Mouse (Mus musculus) forebrain, embryonic 11.5 days (tissue): ENCODE results near the gene Gm10447. TPM values are rescaled to one million over a fixed set of nuclear protein-coding genes. Genes with fewer than 3 reads are reported as not detected.

ENCODE experiments used
- ATAC-seq: fragments of 200-750 bp; cut with Nextera tagmentation; replicated peaks from 2 replicates; pipeline ENCODE4 v1.8.0; 2017; ENCODE audit warnings: moderate TSS enrichment; ENCODE audit not compliant: low FRiP score
- DNase-seq: peaks from one replicate; pipeline ENCODE4 v3.0.0-alpha.2; 2017; ENCODE audit warnings: low spot score
- H3K27ac ChIP-seq: fragments of 300-500 bp; sonication (generic); 2 replicates; pipeline ENCODE4 v1.5.1; 2014; ENCODE audit warnings: low read depth, low read length
- H3K27me3 ChIP-seq: fragments of 300-500 bp; sonication (generic); 2 replicates; pipeline ENCODE4 v1.6.1; 2014; ENCODE audit warnings: mild to moderate bottlenecking, low read length, mixed read lengths; ENCODE audit not compliant: control insufficient read depth, insufficient read depth
- H3K36me3 ChIP-seq: fragments of 300-500 bp; sonication (generic); 2 replicates; pipeline ENCODE4 v1.6.1; 2014; ENCODE audit warnings: mild to moderate bottlenecking, low read length, moderate library complexity, mixed read lengths; ENCODE audit not compliant: control insufficient read depth, insufficient read depth
- H3K4me1 ChIP-seq: fragments of 300-500 bp; sonication (generic); replicated peaks from 2 replicates; pipeline ENCODE4 v1.6.1; 2014; ENCODE audit warnings: low read length, mixed read lengths; ENCODE audit not compliant: control insufficient read depth, insufficient read depth
- H3K4me2 ChIP-seq: fragments of 300-500 bp; sonication (generic); 2 replicates; pipeline ENCODE4 v1.6.1; 2014; ENCODE audit warnings: low read depth, mild to moderate bottlenecking, low read length, moderate library complexity, mixed read lengths; ENCODE audit not compliant: severe bottlenecking
- H3K4me3 ChIP-seq: fragments of 300-500 bp; sonication (generic); 2 replicates; pipeline ENCODE4 v1.5.1; 2014; ENCODE audit warnings: low read depth, low read length
- H3K9ac ChIP-seq: fragments of 300-500 bp; sonication (generic); 2 replicates; pipeline ENCODE4 v1.6.1; 2014; ENCODE audit warnings: low read length
- H3K9me3 ChIP-seq: fragments of 300-500 bp; sonication (generic); 2 replicates; pipeline ENCODE4 v1.6.1; 2016; ENCODE audit warnings: low read length, mixed read lengths; ENCODE audit not compliant: control insufficient read depth
- WGBS: fragments of 180-500 bp; shearing (Covaris S2); extraction: QIAGEN DNeasy Blood & Tissue Kit; methylation state at CpG from one replicate; pipeline ENCODE4 v1.1.7; 2014; 5-methylcytosine and 5-hydroxymethylcytosine counted together
- polyA plus RNA-seq: library from polyadenylated mRNA; unstranded; fragments of >200 nt; fragmentation: Nextera tagmentation; extraction: Ambion mirVana; gene quantifications from 2 replicates; pipeline ENCODE4 v1.2.1, GENCODE M21; 2014

The Gm10447 gene
- polyA plus RNA-seq, 1 experiment from 2014 or later: not detected

DNA sequence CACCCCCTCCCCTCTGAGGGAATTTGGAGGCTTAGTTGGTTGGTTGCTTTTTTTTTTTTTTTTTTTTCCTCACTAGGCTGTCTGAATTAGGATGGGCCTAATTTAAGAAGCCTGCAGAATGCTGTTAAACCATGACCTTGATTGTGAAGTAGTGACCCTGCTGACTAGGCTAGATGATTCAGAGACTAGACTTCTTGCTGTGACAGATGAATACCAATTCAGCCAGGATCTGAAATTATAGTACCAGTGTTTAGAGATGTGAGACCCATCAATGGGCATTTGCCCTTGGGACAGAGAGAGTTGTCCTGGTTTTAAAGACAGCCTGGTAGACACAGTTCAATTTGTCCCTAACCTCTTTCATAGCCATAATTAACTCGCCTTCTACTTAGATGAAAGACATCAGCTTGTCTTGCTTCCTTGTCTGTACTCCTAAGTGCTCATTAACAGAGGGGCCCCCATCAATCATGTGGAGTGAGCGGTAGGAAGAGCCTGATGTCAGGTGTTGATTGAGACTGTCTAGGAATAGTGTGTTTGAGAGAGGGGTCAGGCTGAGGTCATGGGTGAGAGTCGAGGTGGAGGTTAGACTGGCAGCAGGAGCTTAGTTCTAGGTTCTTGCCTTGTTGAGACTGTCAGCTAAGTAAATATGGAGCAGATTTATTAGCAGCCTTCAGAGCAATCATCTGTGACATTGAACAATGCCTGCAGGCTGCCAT, 36.5 kb upstream of the Gm10447 start:
- no peaks in the 10 kb centered on the region for H3K36me3 ChIP-seq
- WGBS: 13% methylated on average over 3 of the region's 3 CpGs
- H3K9me3 ChIP-seq: no peaks in the 10 kb centered on the region
- peak; percentile 62 for DNase-seq
- peaks cover 10% of the 10 kb centered on the region; the same call in 1 of the 2 replicates for H3K4me1 ChIP-seq
- no peak overlapping the region for H3K4me3 ChIP-seq
- H3K9ac ChIP-seq: no peak overlapping the region
- no peak overlapping the region for H3K27ac ChIP-seq
- no peaks in the 10 kb centered on the region for H3K27me3 ChIP-seq
- no peak overlapping the region for H3K4me2 ChIP-seq
- peak; percentile 59 for ATAC-seq

DNA sequence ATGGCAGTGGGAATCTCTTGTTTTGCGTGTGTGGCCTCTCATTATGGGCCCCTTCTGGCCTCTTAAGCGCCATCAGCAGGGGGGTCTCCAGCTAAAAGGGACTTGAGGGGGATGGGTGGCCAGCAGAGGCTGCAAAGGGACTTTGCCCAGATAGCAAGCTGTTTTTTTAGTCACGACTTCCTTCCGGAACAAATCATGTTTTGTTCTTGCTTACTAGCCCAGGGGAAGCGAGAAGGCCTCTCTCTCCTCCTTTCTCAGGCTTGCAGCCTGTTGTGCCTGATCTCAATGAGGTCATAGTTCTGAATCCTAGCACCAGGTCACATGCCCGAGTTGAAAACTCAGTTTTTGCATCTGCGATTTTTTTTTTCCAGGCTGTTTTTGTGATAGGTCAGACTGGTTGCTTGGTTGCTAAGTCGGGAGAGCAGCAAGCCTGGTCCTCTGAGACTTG, 35.1 kb upstream of the Gm10447 start:
- Histone ChIP-seq H3K9ac (no peak overlapping the region), H3K4me3 (no peak overlapping the region), H3K36me3 (no peaks in the 10 kb centered on the region), H3K9me3 (no peaks in the 10 kb centered on the region), H3K27ac (peak overlapping the region; percentile 65), H3K27me3 (peaks cover 3% of the 10 kb centered on the region), H3K4me2 (0 out of 2 replicates have a peak overlapping the region, but pooled peaks have one; percentile 1), H3K4me1 (peaks cover 14% of the 10 kb centered on the region; the same call in 1 of the 2 replicates)
- peak; percentile 78 for DNase-seq
- peak; percentile 67 for ATAC-seq
- WGBS: 2% methylated on average over 8 of the region's 8 CpGs

DNA sequence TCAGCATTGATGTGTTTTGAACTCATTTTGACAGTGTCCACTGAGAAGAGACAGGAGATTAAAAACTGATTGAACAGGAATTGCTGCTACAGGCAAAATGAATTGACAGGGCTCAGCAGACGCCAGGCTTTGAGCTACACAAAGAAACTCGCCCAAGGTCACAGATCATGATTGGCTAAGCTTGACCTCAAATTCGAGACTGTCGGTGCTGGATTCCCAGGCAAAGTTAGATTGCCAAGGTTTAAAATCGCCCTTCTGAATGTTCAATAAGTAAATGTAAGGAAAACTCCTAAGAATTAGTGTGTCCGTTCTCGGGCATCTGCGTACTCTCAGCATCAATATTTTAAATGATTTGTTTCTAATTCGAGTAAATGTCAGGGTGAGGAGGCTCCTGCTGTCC, 32.5 kb upstream of the Gm10447 start:
- no peaks in the 10 kb centered on the region for H3K36me3 ChIP-seq
- peaks cover 5% of the 10 kb centered on the region for H3K27me3 ChIP-seq
- H3K4me3 ChIP-seq: no peak overlapping the region
- no peak for DNase-seq
- no peak for ATAC-seq
- H3K4me2 ChIP-seq: no peak overlapping the region
- H3K9me3 ChIP-seq: no peaks in the 10 kb centered on the region
- H3K9ac ChIP-seq: no peak overlapping the region
- peaks cover 13% of the 10 kb centered on the region; the same call in 1 of the 2 replicates for H3K4me1 ChIP-seq
- H3K27ac ChIP-seq: no peak overlapping the region
- WGBS: 53% methylated on average over 9 of the region's 9 CpGs

DNA sequence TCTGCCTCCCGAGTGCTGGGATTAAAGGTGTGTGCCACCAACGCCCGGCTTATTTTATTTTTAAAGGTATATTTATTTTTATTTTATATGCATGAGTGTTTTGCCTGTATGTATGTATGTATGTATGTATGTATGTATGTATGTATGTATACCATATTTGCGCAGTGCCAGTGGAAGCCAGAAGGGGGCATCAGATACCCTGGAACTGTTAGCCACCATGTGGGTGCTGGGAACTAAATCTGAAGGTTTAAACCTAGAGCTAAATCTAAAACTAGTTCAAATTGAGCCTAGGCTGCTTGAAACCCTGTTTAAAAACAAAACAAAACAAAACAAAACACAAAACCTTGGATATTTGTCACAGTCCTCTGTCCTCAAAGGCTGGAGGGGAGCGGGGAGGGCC, 32.1 kb upstream of the Gm10447 start:
- Histone ChIP-seq H3K27ac (no peak overlapping the region), H3K27me3 (peaks cover 5% of the 10 kb centered on the region), H3K4me1 (peaks cover 12% of the 10 kb centered on the region; the same call in 1 of the 2 replicates), H3K9me3 (no peaks in the 10 kb centered on the region), H3K4me3 (no peak overlapping the region), H3K4me2 (no peak overlapping the region), H3K9ac (no peak overlapping the region), H3K36me3 (no peaks in the 10 kb centered on the region)
- 89% methylated on average over 5 of the region's 5 CpGs for WGBS
- DNase-seq (no peak), ATAC-seq (no peak)

DNA sequence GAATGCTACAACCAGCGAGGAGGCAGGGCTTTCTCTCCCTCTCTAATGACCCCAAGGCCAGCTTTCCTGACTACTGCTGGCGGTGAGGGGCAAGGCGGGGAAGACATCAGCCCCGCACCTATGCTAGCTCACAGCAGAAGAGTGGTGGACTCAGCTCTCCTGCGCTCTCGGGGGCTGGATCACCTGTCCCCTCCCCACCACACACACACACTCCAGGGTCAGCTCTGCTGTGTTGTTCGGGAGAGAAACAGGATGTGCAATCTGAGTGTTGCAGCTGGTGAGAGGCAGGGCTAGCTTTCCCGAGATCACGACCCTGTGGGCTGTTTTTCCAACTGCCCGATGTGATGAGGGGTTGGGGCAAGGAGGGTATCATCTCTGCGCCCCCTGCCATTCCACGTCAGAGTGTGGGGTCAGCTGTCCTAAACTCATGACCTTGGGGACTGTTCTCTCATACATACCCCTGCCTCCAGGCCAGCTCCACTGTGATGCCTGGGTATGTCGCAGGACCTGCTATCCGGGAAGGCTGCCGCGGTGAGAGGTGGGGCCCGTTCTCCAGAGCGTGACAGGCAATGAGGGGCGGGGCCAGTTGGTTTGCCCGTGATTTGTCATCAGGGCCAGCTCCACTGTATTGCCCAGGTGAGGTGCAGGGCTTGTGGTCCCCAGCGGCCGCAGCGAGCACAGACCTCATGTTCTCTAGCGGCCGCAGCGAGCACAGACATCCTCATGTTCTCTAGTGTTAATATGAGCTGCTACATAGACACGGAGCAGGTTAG, 30.1 kb upstream of the Gm10447 start:
- peak overlapping the region; percentile 35; the same call in 1 of the 2 replicates for H3K4me2 ChIP-seq
- 13% methylated on average over 27 of the region's 27 CpGs for WGBS
- H3K36me3 ChIP-seq: no peaks in the 10 kb centered on the region
- H3K9me3 ChIP-seq: no peaks in the 10 kb centered on the region
- ATAC-seq (no peak), DNase-seq (peak; percentile 61)
- H3K9ac ChIP-seq: peak overlapping the region; percentile 37
- peaks cover 5% of the 10 kb centered on the region for H3K27me3 ChIP-seq
- H3K27ac ChIP-seq: no peak overlapping the region
- H3K4me1 ChIP-seq: peaks cover 5% of the 10 kb centered on the region; the same call in 1 of the 2 replicates
- no peak overlapping the region for H3K4me3 ChIP-seq

DNA sequence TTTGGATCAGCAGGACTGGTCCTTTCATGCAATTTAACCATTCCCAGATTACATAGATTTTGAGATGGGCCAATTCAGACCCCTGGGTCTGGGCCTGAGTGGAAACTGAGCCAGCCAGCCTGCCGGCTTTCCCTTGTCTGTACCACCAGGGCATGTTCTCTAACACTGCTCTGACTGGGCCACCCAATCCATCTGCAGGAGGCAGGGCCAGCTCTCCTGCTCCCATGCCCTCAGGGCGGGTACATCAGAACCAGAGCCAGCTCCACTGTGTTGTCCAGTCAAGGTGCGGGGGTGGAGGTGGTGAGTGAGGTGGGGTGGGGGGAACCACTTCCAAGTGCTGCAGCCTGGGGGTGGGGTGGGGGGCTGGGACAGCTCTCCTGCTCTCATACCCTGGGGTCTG, 29.4 kb upstream of the Gm10447 start:
- WGBS: 75% methylated on average over 3 of the region's 3 CpGs
- H3K27me3 ChIP-seq: peaks cover 6% of the 10 kb centered on the region
- H3K4me3 ChIP-seq: no peak overlapping the region

DNA sequence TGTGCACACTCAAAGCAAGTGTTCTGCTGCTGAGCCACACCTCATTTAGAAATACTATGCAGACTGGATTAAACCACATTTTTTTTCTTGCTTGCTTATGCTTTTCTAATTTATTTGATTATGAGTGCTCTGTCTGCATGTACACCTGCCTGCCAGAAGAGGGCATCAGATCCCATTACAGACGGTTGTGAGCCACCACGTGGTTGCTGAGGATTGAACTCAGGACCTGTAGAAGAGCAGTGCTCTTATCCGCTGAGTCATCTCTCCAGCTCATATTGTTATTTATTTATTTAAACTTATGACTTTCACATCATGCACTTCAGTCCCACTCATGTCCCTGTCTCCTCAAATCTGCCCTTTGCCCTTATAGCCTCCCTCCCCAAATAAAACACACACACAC, 28.8 kb upstream of the Gm10447 start:
- no peak overlapping the region for H3K9ac ChIP-seq
- no peaks in the 10 kb centered on the region for H3K36me3 ChIP-seq
- no peak overlapping the region for H3K4me2 ChIP-seq
- peaks cover 11% of the 10 kb centered on the region for H3K27me3 ChIP-seq
- ATAC-seq (no peak), DNase-seq (no peak)
- H3K4me1 ChIP-seq: peaks cover 5% of the 10 kb centered on the region; the same call in 1 of the 2 replicates
- no peak overlapping the region for H3K27ac ChIP-seq
- no peaks in the 10 kb centered on the region for H3K9me3 ChIP-seq
- WGBS: 53% methylated on average over 3 of the region's 3 CpGs
- no peak overlapping the region for H3K4me3 ChIP-seq

More for the DNA sequence above, 29.4 kb upstream of the Gm10447 start:
- peaks cover 5% of the 10 kb centered on the region; the same call in 1 of the 2 replicates for H3K4me1 ChIP-seq
- H3K36me3 ChIP-seq: no peaks in the 10 kb centered on the region
- no peak for ATAC-seq
- no peak overlapping the region for H3K4me2 ChIP-seq
- no peak overlapping the region for H3K27ac ChIP-seq
- H3K9ac ChIP-seq: no peak overlapping the region
- no peak for DNase-seq
- no peaks in the 10 kb centered on the region for H3K9me3 ChIP-seq

DNA sequence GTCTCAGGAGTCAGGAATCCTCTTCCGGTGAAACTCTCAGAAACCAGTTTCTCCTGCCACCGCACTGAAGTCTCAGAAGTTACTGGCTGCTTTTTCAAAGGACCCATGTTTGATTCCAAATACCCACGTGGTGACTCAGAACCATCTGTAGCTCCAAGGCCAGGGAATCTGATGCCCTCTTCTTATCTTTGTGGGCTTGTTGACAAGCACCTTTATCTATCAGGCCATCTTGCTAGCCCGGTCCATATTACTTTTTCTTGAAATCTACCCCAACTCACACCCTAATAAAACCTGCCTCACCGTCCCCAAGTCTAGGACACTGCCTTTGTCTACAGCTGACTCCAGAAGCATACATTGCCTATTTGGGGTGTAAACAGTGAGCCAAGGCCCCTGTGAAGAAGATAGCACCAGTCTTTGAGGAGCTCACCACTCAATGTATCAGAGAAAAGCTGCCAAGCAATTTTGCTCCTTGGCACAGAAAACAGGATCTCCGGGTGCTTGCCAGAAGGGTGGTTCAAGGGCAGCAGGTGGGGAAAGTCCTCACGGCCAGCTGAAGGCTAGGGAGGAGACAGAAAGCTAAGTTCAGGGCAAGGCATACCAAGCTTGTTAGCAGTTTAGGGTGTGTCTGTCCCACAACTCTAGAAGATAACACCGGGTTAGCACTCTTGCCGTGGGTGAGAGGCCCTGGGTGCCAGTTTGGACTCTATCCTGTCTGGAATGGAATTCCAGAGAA, 26.4 kb upstream of the Gm10447 start:
- Histone ChIP-seq H3K4me3 (no peak overlapping the region), H3K4me2 (no peak overlapping the region), H3K9me3 (peaks cover 5% of the 10 kb centered on the region; the same call in 1 of the 2 replicates), H3K27ac (no peak overlapping the region), H3K4me1 (peaks cover 20% of the 10 kb centered on the region), H3K36me3 (no peaks in the 10 kb centered on the region), H3K9ac (no peak overlapping the region), H3K27me3 (peaks cover 35% of the 10 kb centered on the region)
- 78% methylated on average over 9 of the region's 9 CpGs for WGBS
- ATAC-seq (no peak), DNase-seq (no peak)
